Mouse (Mus musculus): ENCODE measurements around the gene Dpagt1.

DNA sequence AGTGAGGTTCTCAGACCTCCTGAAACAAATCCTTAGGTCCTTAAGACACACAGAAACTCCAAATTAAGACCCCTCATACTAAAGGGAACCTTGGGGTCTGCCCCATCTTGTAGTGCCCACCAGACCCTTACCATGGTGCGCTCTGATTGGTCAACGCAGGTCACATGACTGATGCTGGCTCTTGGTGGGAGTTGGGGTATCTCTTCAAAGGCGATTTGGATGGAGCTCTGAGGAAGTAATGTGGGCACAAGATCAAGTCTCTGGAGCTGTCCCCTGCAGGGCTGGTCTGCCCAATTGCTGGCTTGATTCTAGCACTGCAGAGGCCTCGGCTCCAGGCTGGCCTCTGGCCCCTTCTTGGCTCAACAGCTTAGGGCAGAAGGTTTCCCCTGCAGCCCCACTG lies 8.4 kb upstream of the Dpagt1 start:
- TF ChIP-seq CHD2 (IDR thresholded peaks at IDR 0.05; ENCODE audit: low read depth, low read length) (no peak), ZC3H11A (IDR thresholded peaks at IDR 0.05; ENCODE audit: borderline replicate concordance, low read depth, low read length) (no peak)

Measured in ES-E14 (cell line).